Mouse (Mus musculus): ENCODE results near the gene Retreg1. TPM values are rescaled to one million over a fixed set of nuclear protein-coding genes. Genes with fewer than 3 reads are reported as not detected.
"Not testable (repeated sequence)": the region's sequence is repeated elsewhere in the genome, so short reads cannot be mapped to it uniquely, and the experiment has no call there.

Retreg1 gene
- total and polyA plus RNA-seq, 3 experiments: 17.5 to 28.7 (median 19.0) TPM

GRCm38 (mm10) chr15:25995521-25995920, 152.5 kb downstream of the Retreg1 start:
- Histone ChIP-seq H3K27ac (ENCODE audit: insufficient read depth, low read depth) (no peak overlapping the region), H3K36me3 (replicated peaks in 1 of 2; ENCODE audit: control insufficient read depth in 1 of 2, insufficient read depth in 1 of 2, low read length in 1 of 2) (peaks cover 54 to 81% of the 10 kb centered on the region in 2 experiments), H3K9ac (ENCODE audit: insufficient read depth, low read depth) (no peak overlapping the region), H3K4me1 (ENCODE audit: control insufficient read depth in 1 of 2, insufficient read depth in 2 of 2) (peaks cover under 1 to 14% of the 10 kb centered on the region in 2 experiments), H3K27me3 (replicated peaks) (no peaks in the 10 kb centered on the region), H3K79me2 (replicated peaks; ENCODE audit: control insufficient read depth, extremely low read depth, insufficient read depth, poor library complexity, severe bottlenecking) (peaks cover 18% of the 10 kb centered on the region), H3K4me2 (ENCODE audit: insufficient read depth, low read depth, poor library complexity, severe bottlenecking) (no peak overlapping the region), H3K9me3 (replicated peaks; ENCODE audit: low read length) (no peaks in the 10 kb centered on the region), H3K4me3 (replicated peaks in 1 of 3; ENCODE audit: low read depth in 2 of 3, low read length in 2 of 3, poor library complexity in 1 of 3) (no peak overlapping the region)
- in situ Hi-C loops (cut with MboI; ENCODE audit: low pct_ligation_motif_present, low pct_unique_long_range_greater_than_20kb, low sequenced_read_pairs) (no loop called here), dilution Hi-C loops (cut with MboI; ENCODE audit: extremely low pct_ligation_motif_present, extremely low pct_unique_long_range_greater_than_20kb, low sequenced_read_pairs) (no loop called here)
- TF ChIP-seq POLR2AphosphoS2 (IDR thresholded peaks at IDR 0.05; ENCODE audit: low read depth, low read length): no peak
- TF ChIP-seq RAD21 (IDR thresholded peaks at IDR 0.05; ENCODE audit: low read depth, low read length): peak; percentile 79
- TF ChIP-seq HCFC1 (IDR thresholded peaks at IDR 0.05; ENCODE audit: low read depth, low read length): no peak
- no peak for TF ChIP-seq EP300 (IDR thresholded peaks at IDR 0.05; ENCODE audit: low read length)
- no peak for TF ChIP-seq SIN3A (IDR thresholded peaks at IDR 0.05; ENCODE audit: low read length)
- peak; percentile 25 to 71; a peak in 2 of 4 replicates for TF ChIP-seq CTCF (conservative IDR thresholded peaks at IDR 0.05 in 1 of 2, IDR thresholded peaks at IDR 0.05 in 1 of 2; ENCODE audit: low read depth in 2 of 2, low read length in 2 of 2)
- TF ChIP-seq PAX5 (IDR thresholded peaks at IDR 0.05; ENCODE audit: low read length): no peak
- no peak for TF ChIP-seq MAZ (IDR thresholded peaks at IDR 0.05; ENCODE audit: low read depth, low read length)
- no peak for TF ChIP-seq POLR2A (IDR thresholded peaks at IDR 0.05; ENCODE audit: low read depth, low read length)
- no peak for TF ChIP-seq CHD1 (IDR thresholded peaks at IDR 0.05; ENCODE audit: low read depth, low read length)
- TF ChIP-seq BHLHE40 (IDR thresholded peaks at IDR 0.05; ENCODE audit: low read depth, low read length): no peak
- 0 out of 2 replicates have a peak, but pooled peaks have one; percentile 22 for TF ChIP-seq JUND (conservative IDR thresholded peaks at IDR 0.05; ENCODE audit: low read depth, low read length)
- TF ChIP-seq MAFK (IDR thresholded peaks at IDR 0.05; ENCODE audit: insufficient replicate concordance, low read length): no peak
- no peak for TF ChIP-seq NELFE (IDR thresholded peaks at IDR 0.05; ENCODE audit: low read depth, low read length)
- no peak for TF ChIP-seq NRF1 (IDR thresholded peaks at IDR 0.05; ENCODE audit: low read depth, low read length)
- no peak for TF ChIP-seq TCF12 (IDR thresholded peaks at IDR 0.05; ENCODE audit: low read depth, low read length)
- no peak for TF ChIP-seq GABPA (IDR thresholded peaks at IDR 0.05; ENCODE audit: insufficient replicate concordance, low read depth, low read length)
- TF ChIP-seq SMC3 (IDR thresholded peaks at IDR 0.05; ENCODE audit: low read depth, low read length): peak; percentile 63
- peak; percentile 52 for DNase-seq (ENCODE audit: extremely low read depth)

GRCm38 (mm10) chr15:25999545-25999944, 156.6 kb downstream of the Retreg1 start:
- DNase-seq (ENCODE audit: extremely low read depth); dilution Hi-C loops (cut with MboI; ENCODE audit: extremely low pct_ligation_motif_present, extremely low pct_unique_long_range_greater_than_20kb, low sequenced_read_pairs); H3K9ac ChIP-seq (ENCODE audit: insufficient read depth, low read depth); in situ Hi-C loops (cut with MboI; ENCODE audit: low pct_ligation_motif_present, low pct_unique_long_range_greater_than_20kb, low sequenced_read_pairs); H3K4me2 ChIP-seq (ENCODE audit: insufficient read depth, low read depth, poor library complexity, severe bottlenecking); H3K79me2 ChIP-seq (replicated peaks; ENCODE audit: control insufficient read depth, extremely low read depth, insufficient read depth, poor library complexity, severe bottlenecking); H3K27me3 ChIP-seq (replicated peaks); H3K4me1 ChIP-seq (ENCODE audit: control insufficient read depth in 1 of 2, insufficient read depth in 2 of 2); H3K4me3 ChIP-seq (replicated peaks in 1 of 3; ENCODE audit: low read depth in 2 of 3, low read length in 2 of 3, poor library complexity in 1 of 3); H3K9me3 ChIP-seq (replicated peaks; ENCODE audit: low read length); H3K27ac ChIP-seq (ENCODE audit: insufficient read depth, low read depth): not testable (repeated sequence)
- H3K36me3 ChIP-seq (replicated peaks in 1 of 2; ENCODE audit: control insufficient read depth in 1 of 2, insufficient read depth in 1 of 2, low read length in 1 of 2): peaks cover 27 to 42% of the 10 kb centered on the region in 2 experiments
